16 mouse cellular contexts compared by ENCODE assay signal in genomic region chr1:138929985-138930384, GRCm38 (mm10). TPM values are rescaled to one million over a fixed set of nuclear protein-coding genes. Genes with fewer than 3 reads are reported as not detected.
DNase-seq lines count a peak whose midpoint lies in the region; ATAC-seq and TF ChIP-seq lines count a peak whose summit lies in the region.
"Had no signal": no experiment of that assay in that cellular context is flagged by ENCODE, and none has a peak within 500 bp of the region (broad histone marks: within the 10 kb centered on the region; RNA-seq: fewer than 3 reads in every experiment).

No protein-coding gene starts in this region.

- H3K36me3 ChIP-seq in lung, embryonic 15.5 days: no peaks in the 10 kb centered on the region
- H3K36me3 ChIP-seq: forebrain, embryonic 15.5 days; hindbrain, embryonic 10.5 days; liver, embryonic 12.5 days; midbrain, embryonic 13.5 days had no signal

- no peak for TF ChIP-seq CTCF in lung, adult 2 months (IDR thresholded peaks at IDR 0.05; ENCODE audit: insufficient read depth, low read length)

- intact Hi-C loops in gastrocnemius, postnatal 14 days (cut with DNase I; ENCODE audit: low total_unique reads): no loop called here

- H3K4me3 ChIP-seq in lung, embryonic 15.5 days: no peak overlapping the region
- no peak overlapping the region for H3K4me3 ChIP-seq in lung, adult 2 months (replicated peaks; ENCODE audit: extremely low read depth, low read depth, low read length)
- H3K4me3 ChIP-seq: forebrain, embryonic 15.5 days; hindbrain, embryonic 10.5 days; liver, embryonic 12.5 days; midbrain, embryonic 13.5 days had no signal

- no peak for TF ChIP-seq POLR2A in lung, adult 2 months (IDR thresholded peaks at IDR 0.05; ENCODE audit: borderline replicate concordance, extremely low read depth, low read depth, low read length)

- H3K9ac ChIP-seq in lung, embryonic 15.5 days: no peak overlapping the region
- H3K9ac ChIP-seq: forebrain, embryonic 15.5 days; liver, embryonic 12.5 days; midbrain, embryonic 13.5 days had no signal

- WGBS in lung, embryonic 15.5 days: 19% methylated on average over 3 of the region's 3 CpGs
- WGBS in lung, adult 2 months: 23% methylated on average over 3 of the region's 3 CpGs

- ATAC-seq in lung, embryonic 15.5 days (ENCODE audit: borderline replicate concordance, extremely low read depth, low FRiP score, low TSS enrichment): no peak; the same call in 1 of the 2 replicates
- no peak for ATAC-seq in CD4-positive, CD25-positive, alpha-beta regulatory T cell, adult 4 months
- ATAC-seq: forebrain, embryonic 15.5 days; liver, embryonic 12.5 days; midbrain, embryonic 13.5 days had no signal

- no peak overlapping the region for H3K4me2 ChIP-seq in lung, embryonic 15.5 days
- H3K4me2 ChIP-seq: forebrain, embryonic 15.5 days; liver, embryonic 12.5 days; midbrain, embryonic 13.5 days had no signal

- peak overlapping the region; percentile 72 for H3K27ac ChIP-seq in lung, embryonic 15.5 days
- H3K27ac ChIP-seq: forebrain, embryonic 15.5 days; hindbrain, embryonic 10.5 days; midbrain, embryonic 13.5 days had no signal

- DNase-seq in gastrocnemius, postnatal 14 days: peak; percentile 7
- DNase-seq in gastrocnemius, adult 8-10 months (ENCODE audit: low spot score in 2 of 2): no peak
- DNase-seq in lung, adult 2 months: no peak
- DNase-seq in ZHBTc4 (ENCODE audit: low read depth, low spot score): peak; percentile 12
- no peak for DNase-seq in frontal cortex, postnatal 25 days (ENCODE audit: low spot score in 2 of 2)
- DNase-seq: cerebellum, adult 2 months; kidney, adult 8-10 months; kidney, postnatal 4 days; left cerebral cortex, postnatal 4 days had no signal

- no peaks in the 10 kb centered on the region for H3K27me3 ChIP-seq in lung, embryonic 15.5 days
- H3K27me3 ChIP-seq: CH12.LX; forebrain, embryonic 15.5 days; liver, embryonic 12.5 days; midbrain, embryonic 13.5 days had no signal

- H3K9me3 ChIP-seq in lung, embryonic 15.5 days: no peaks in the 10 kb centered on the region
- H3K9me3 ChIP-seq: forebrain, embryonic 15.5 days; hindbrain, embryonic 10.5 days; liver, embryonic 12.5 days; midbrain, embryonic 13.5 days had no signal

- peaks cover 22% of the 10 kb centered on the region for H3K4me1 ChIP-seq in lung, embryonic 15.5 days
- peaks cover 3% of the 10 kb centered on the region; the same call in 1 of the 2 replicates for H3K4me1 ChIP-seq in lung, adult 2 months (ENCODE audit: control insufficient read depth, insufficient read depth, low read length)
- H3K4me1 ChIP-seq: forebrain, embryonic 15.5 days; hindbrain, embryonic 10.5 days; midbrain, embryonic 13.5 days had no signal

RNA-seq across cellular contexts. Expression of gene Dennd1b, which starts 33.2 kb away (rescaled TPM):
- total RNA-seq in gastrocnemius, postnatal 14 days (2021): 10 to 100 TPM; 14.9 to 19.1 TPM
- 10 to 100 TPM; 20.7 to 29.5 (median 22.2) TPM for total RNA-seq in gastrocnemius, adult 8-10 months (2022)
- 10.3 and 12.3 TPM in 2 replicates for polyA plus RNA-seq in lung, embryonic 15.5 days (2015; fragmentation: Nextera tagmentation; extraction: Ambion mirVana)
- 4.7 and 7.3 TPM in 2 replicates for polyA plus RNA-seq in lung, adult 2 months (2012; rRNA removed)
- polyA plus RNA-seq in CD4-positive, CD25-positive, alpha-beta regulatory T cell, adult 4 months (2017; shearing (Covaris generic)): 10 to 100 TPM; 17.0 to 23.0 TPM

Comparison
In these comparisons a context has a peak if more than half of its experiments do, and no peak if none do; other contexts are left out.
1. DNase-seq: peak in gastrocnemius, postnatal 14 days (single experiment) and ZHBTc4 (single experiment); none in gastrocnemius, adult 8-10 months (0 of 2), lung, adult 2 months (single experiment) and frontal cortex, postnatal 25 days (0 of 2).